Mouse (Mus musculus) kidney, adult 9 months (tissue): ENCODE results near the gene Tbc1d22a.

Experiments used
- DNase-seq: peaks from one replicate; pipeline ENCODE4 v3.0.0; 2022

Gene Tbc1d22a

GRCm38 (mm10) chr15:86415951-86416350 is 201.7 kb downstream of the Tbc1d22a start:
- DNase-seq, result no peak

- no peak for DNase-seq
These were observed 204.2 kb downstream of the Tbc1d22a start for GRCm38 (mm10) chr15:86418436-86418835.

- DNase-seq, result no peak
These were observed 205.4 kb downstream of the Tbc1d22a start for GRCm38 (mm10) chr15:86419620-86420019.

GRCm38 (mm10) chr15:86422858-86423257 is 208.6 kb downstream of the Tbc1d22a start:
- DNase-seq, result no peak

GRCm38 (mm10) chr15:86423884-86424283 is 209.6 kb downstream of the Tbc1d22a start:
- DNase-seq, result no peak

- no peak for DNase-seq
These were observed 210.7 kb downstream of the Tbc1d22a start for GRCm38 (mm10) chr15:86424971-86425370.

- DNase-seq, result no peak
These were observed 212.2 kb downstream of the Tbc1d22a start for GRCm38 (mm10) chr15:86426364-86427000.

- DNase-seq, result no peak
These were observed 213.2 kb downstream of the Tbc1d22a start for GRCm38 (mm10) chr15:86427439-86427838.

GRCm38 (mm10) chr15:86428496-86428895 is 214.2 kb downstream of the Tbc1d22a start:
- DNase-seq, result no peak

- DNase-seq, result no peak
These were observed 215.6 kb downstream of the Tbc1d22a start for GRCm38 (mm10) chr15:86429766-86430335.

GRCm38 (mm10) chr15:86431539-86432080 is 217.4 kb downstream of the Tbc1d22a start:
- DNase-seq, result no peak

GRCm38 (mm10) chr15:86432791-86433190 is 218.5 kb downstream of the Tbc1d22a start:
- DNase-seq, result peak; percentile 13

GRCm38 (mm10) chr15:86433378-86433777 is 219.1 kb downstream of the Tbc1d22a start:
- peak; percentile 24 for DNase-seq

- DNase-seq, result no peak
These were observed 220.0 kb downstream of the Tbc1d22a start for GRCm38 (mm10) chr15:86434241-86434640.

- no peak for DNase-seq
These were observed 223.1 kb downstream of the Tbc1d22a start for GRCm38 (mm10) chr15:86437346-86437745.

GRCm38 (mm10) chr15:86439015-86439796 is 224.9 kb downstream of the Tbc1d22a start:
- DNase-seq, result no peak

- no peak for DNase-seq
These were observed 230.0 kb downstream of the Tbc1d22a start for GRCm38 (mm10) chr15:86444271-86444670.

- no peak for DNase-seq
These were observed 231.8 kb downstream of the Tbc1d22a start for GRCm38 (mm10) chr15:86446064-86446463.

- no peak for DNase-seq
These were observed 233.0 kb downstream of the Tbc1d22a start for GRCm38 (mm10) chr15:86447251-86447650.

GRCm38 (mm10) chr15:86449236-86449635 is 235.0 kb downstream of the Tbc1d22a start:
- DNase-seq, result no peak

- DNase-seq, result no peak
These were observed 235.5 kb downstream of the Tbc1d22a start for GRCm38 (mm10) chr15:86449794-86450193.

- no peak for DNase-seq
These were observed 245.2 kb downstream of the Tbc1d22a start for GRCm38 (mm10) chr15:86459413-86459812.

GRCm38 (mm10) chr15:86462636-86463035 is 248.4 kb downstream of the Tbc1d22a start:
- no peak for DNase-seq

GRCm38 (mm10) chr15:86468082-86468481 is 253.8 kb downstream of the Tbc1d22a start:
- no peak for DNase-seq
